Mouse (Mus musculus): ENCODE results near the gene Zfp704. TPM values are rescaled to one million over a fixed set of nuclear protein-coding genes. Genes with fewer than 3 reads are reported as not detected.
A peak's percentile ranks its signal among the peaks of the same experiment; 100 is the strongest.

Gene Zfp704
- polyA plus RNA-seq, 1 experiment from 2014 or later: 14.8 TPM

DNA sequence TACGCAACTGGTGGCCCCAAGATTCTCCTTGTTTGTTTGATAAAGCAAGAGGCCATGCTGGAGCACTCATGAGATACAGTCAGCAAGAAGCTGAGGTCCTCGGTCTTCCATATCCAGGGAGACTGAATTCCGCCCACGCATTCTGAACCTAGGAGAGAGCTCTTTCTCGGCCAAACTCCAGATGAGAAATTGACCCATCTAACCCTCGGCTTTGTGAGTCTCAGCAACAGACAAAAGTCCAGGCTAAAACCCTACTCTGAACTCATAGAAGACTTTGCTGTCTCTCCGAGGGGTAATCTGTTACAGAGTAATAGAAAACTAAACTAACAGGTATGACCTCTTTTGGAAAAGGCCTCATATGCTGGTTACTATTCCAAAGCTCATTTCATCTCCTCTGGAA is 4.9 kb downstream of the Zfp704 start:
- no peaks in the 10 kb centered on the region; the same call in 1 of the 2 replicates for H3K36me3 ChIP-seq (ENCODE audit: control insufficient read depth, insufficient read depth, low read length)
- 67% methylated on average over 7 of the region's 7 CpGs for WGBS
- H3K27ac ChIP-seq (ENCODE audit: low read depth, low read length): no peak overlapping the region
- no peak for ATAC-seq (ENCODE audit: low FRiP score, low TSS enrichment)
- peaks cover 31% of the 10 kb centered on the region for H3K4me1 ChIP-seq (ENCODE audit: control insufficient read depth, insufficient read depth, low read length)
- no peak overlapping the region for H3K4me3 ChIP-seq (ENCODE audit: low read length)
- H3K9me3 ChIP-seq (ENCODE audit: control insufficient read depth, low read length): no peaks in the 10 kb centered on the region
- no peak overlapping the region for H3K9ac ChIP-seq (ENCODE audit: low read depth, low read length)
- H3K4me2 ChIP-seq (replicated peaks; ENCODE audit: low read depth, low read length): no peak overlapping the region
- no peaks in the 10 kb centered on the region for H3K27me3 ChIP-seq (ENCODE audit: control insufficient read depth, insufficient read depth, low read length)

DNA sequence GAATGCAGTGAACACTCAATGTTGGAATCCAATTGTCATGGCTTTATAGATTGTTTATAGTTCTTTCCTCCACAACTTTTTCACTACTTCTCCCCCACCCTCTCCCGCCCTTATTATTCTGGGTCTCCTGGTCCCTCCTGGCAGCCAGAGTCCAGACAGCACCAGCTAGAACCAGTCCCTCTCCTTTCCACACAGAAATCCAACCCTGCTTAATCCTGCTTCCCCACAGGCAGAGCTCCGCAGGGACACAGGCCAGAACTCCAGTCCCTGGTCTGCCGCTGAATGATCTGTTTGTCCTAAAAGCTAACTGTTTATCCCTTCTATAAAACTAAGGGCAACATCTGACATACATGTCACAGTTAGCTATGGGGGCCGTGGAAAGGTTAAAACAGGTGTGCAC is 6.0 kb downstream of the Zfp704 start:
- H3K9me3 ChIP-seq (ENCODE audit: control insufficient read depth, low read length): no peaks in the 10 kb centered on the region
- WGBS: 91% methylated on average over 4 of the region's 4 CpGs
- no peak overlapping the region for H3K4me2 ChIP-seq (replicated peaks; ENCODE audit: low read depth, low read length)
- no peak for ATAC-seq (ENCODE audit: low FRiP score, low TSS enrichment)
- H3K27ac ChIP-seq (ENCODE audit: low read depth, low read length): no peak overlapping the region
- H3K9ac ChIP-seq (ENCODE audit: low read depth, low read length): no peak overlapping the region
- H3K4me3 ChIP-seq (ENCODE audit: low read length): no peak overlapping the region
- peaks cover 36% of the 10 kb centered on the region for H3K4me1 ChIP-seq (ENCODE audit: control insufficient read depth, insufficient read depth, low read length)
- no peaks in the 10 kb centered on the region; the same call in 1 of the 2 replicates for H3K36me3 ChIP-seq (ENCODE audit: control insufficient read depth, insufficient read depth, low read length)
- no peaks in the 10 kb centered on the region for H3K27me3 ChIP-seq (ENCODE audit: control insufficient read depth, insufficient read depth, low read length)

DNA sequence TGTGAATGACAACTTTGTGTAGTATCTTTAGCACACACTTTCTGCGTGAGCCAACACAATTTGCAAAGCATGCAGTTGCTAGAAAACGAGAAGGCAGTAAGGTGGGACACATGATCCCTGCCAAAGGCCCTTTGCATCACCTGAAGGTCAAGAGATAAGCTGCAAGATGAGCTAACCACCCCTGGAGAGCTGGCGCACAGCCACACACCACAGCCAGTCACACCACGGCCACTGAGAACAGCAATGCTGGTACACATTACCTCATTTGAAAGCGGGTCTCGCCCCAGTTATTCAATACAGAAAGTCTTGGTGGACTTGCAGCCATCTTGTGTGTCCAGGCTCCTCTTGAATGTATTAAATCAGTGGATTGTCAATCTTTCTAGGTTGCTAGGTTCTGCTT is 9.3 kb downstream of the Zfp704 start:
- Histone ChIP-seq H3K9me3 (ENCODE audit: control insufficient read depth, low read length) (no peaks in the 10 kb centered on the region), H3K4me2 (replicated peaks; ENCODE audit: low read depth, low read length) (no peak overlapping the region), H3K36me3 (ENCODE audit: control insufficient read depth, insufficient read depth, low read length) (no peaks in the 10 kb centered on the region; the same call in 1 of the 2 replicates), H3K9ac (ENCODE audit: low read depth, low read length) (no peak overlapping the region), H3K4me1 (ENCODE audit: control insufficient read depth, insufficient read depth, low read length) (peaks cover 21% of the 10 kb centered on the region; the same call in 1 of the 2 replicates), H3K4me3 (ENCODE audit: low read length) (no peak overlapping the region), H3K27me3 (ENCODE audit: control insufficient read depth, insufficient read depth, low read length) (no peaks in the 10 kb centered on the region), H3K27ac (ENCODE audit: low read depth, low read length) (no peak overlapping the region)
- ATAC-seq (ENCODE audit: low FRiP score, low TSS enrichment): no peak
- WGBS: 72% methylated on average over 6 of the region's 6 CpGs

DNA sequence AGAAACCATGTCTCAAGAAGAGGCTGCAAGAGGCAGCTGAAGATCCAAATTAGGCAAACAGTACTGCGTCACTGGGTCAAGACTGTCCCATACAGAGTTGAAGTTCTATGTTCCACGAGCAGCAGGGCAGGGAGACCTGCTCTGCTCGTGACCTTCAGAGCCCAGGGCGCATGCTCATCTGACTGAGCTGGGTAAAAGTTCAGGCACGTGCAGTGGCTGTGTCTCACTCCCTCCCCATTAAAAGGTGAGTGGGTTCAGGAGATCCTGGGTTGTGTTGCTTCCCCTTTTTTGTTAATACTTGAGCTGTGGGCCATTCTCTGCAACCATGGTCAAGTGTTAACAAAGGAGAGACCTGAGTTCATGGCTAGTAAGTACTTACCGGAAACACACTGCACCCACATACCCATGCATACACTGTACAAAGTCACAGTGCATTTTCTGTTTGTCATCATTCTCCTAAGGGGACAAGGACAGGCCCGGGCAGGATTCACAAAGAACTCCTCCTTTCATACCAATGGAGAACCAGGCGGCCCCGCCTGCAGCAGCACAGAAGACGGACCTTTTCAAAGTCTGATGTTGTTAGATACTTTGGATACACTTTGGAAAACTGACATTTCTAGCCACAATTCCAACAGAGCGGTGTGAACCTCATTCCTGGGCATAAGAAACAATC is 10.0 kb downstream of the Zfp704 start:
- no peak overlapping the region for H3K9ac ChIP-seq (ENCODE audit: low read depth, low read length)
- 82% methylated on average over 11 of the region's 11 CpGs for WGBS
- H3K4me2 ChIP-seq (replicated peaks; ENCODE audit: low read depth, low read length): no peak overlapping the region
- H3K36me3 ChIP-seq (ENCODE audit: control insufficient read depth, insufficient read depth, low read length): no peaks in the 10 kb centered on the region; the same call in 1 of the 2 replicates
- H3K9me3 ChIP-seq (ENCODE audit: control insufficient read depth, low read length): no peaks in the 10 kb centered on the region
- no peaks in the 10 kb centered on the region for H3K27me3 ChIP-seq (ENCODE audit: control insufficient read depth, insufficient read depth, low read length)
- ATAC-seq (ENCODE audit: low FRiP score, low TSS enrichment): no peak
- H3K27ac ChIP-seq (ENCODE audit: low read depth, low read length): no peak overlapping the region
- peaks cover 16% of the 10 kb centered on the region; the same call in 1 of the 2 replicates for H3K4me1 ChIP-seq (ENCODE audit: control insufficient read depth, insufficient read depth, low read length)
- H3K4me3 ChIP-seq (ENCODE audit: low read length): no peak overlapping the region

DNA sequence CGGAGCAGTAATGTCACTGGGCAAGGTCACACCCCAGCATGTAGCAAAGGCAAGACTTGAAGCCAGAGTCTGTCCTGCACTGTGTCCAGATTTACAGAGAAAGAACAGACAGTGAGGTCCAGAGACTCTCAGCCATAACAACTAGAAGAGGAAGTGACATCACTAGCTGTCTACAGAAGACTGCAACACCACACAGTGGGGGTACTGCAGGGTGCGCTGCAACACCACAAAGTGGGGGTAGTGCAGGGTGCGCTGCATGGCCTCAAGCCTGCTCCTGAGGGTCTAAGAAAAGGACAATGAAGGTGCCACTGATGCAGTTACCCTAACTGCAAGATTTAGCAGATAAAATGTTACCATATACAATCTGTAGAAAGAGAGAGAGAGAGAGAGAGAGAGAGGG is 11.8 kb downstream of the Zfp704 start:
- H3K27me3 ChIP-seq (ENCODE audit: control insufficient read depth, insufficient read depth, low read length): no peaks in the 10 kb centered on the region
- H3K36me3 ChIP-seq (ENCODE audit: control insufficient read depth, insufficient read depth, low read length): no peaks in the 10 kb centered on the region
- WGBS: 88% methylated on average over 3 of the region's 3 CpGs
- H3K4me3 ChIP-seq (ENCODE audit: low read length): no peak overlapping the region
- no peak overlapping the region for H3K27ac ChIP-seq (ENCODE audit: low read depth, low read length)
- H3K9ac ChIP-seq (ENCODE audit: low read depth, low read length): no peak overlapping the region
- H3K4me2 ChIP-seq (replicated peaks; ENCODE audit: low read depth, low read length): no peak overlapping the region
- H3K4me1 ChIP-seq (ENCODE audit: control insufficient read depth, insufficient read depth, low read length): 0 out of 2 replicates have a peak, but pooled peaks cover 5% of the 10 kb centered on the region
- H3K9me3 ChIP-seq (ENCODE audit: control insufficient read depth, low read length): no peaks in the 10 kb centered on the region
- ATAC-seq (ENCODE audit: low FRiP score, low TSS enrichment): 0 out of 2 replicates have a peak, but pooled peaks have one; percentile 32

DNA sequence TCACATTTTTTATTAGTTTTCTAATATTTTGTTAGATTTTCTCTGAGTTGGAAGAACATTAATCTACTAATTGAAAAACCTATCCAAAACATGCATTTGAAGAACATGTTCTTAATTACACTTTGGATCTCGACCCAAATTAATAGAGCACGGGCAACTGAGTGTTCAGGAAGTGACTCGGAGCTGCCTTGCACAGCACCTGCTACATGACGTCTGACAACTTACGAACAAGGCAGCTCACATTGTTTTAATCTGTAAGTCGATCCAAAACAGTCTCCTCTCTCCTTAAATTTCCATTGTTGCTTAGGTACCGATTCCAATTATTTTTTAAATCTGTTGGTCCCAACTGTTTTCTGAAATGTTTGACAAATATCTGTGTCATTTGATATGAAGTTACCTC is 15.4 kb downstream of the Zfp704 start:
- Histone ChIP-seq H3K4me3 (ENCODE audit: low read length) (no peak overlapping the region), H3K36me3 (ENCODE audit: control insufficient read depth, insufficient read depth, low read length) (no peaks in the 10 kb centered on the region), H3K4me1 (ENCODE audit: control insufficient read depth, insufficient read depth, low read length) (0 out of 2 replicates have a peak, but pooled peaks cover 1% of the 10 kb centered on the region), H3K27ac (ENCODE audit: low read depth, low read length) (no peak overlapping the region), H3K27me3 (ENCODE audit: control insufficient read depth, insufficient read depth, low read length) (no peaks in the 10 kb centered on the region), H3K9ac (ENCODE audit: low read depth, low read length) (no peak overlapping the region), H3K9me3 (ENCODE audit: control insufficient read depth, low read length) (no peaks in the 10 kb centered on the region), H3K4me2 (replicated peaks; ENCODE audit: low read depth, low read length) (no peak overlapping the region)
- 68% methylated on average over 7 of the region's 7 CpGs for WGBS
- ATAC-seq (ENCODE audit: low FRiP score, low TSS enrichment): no peak

DNA sequence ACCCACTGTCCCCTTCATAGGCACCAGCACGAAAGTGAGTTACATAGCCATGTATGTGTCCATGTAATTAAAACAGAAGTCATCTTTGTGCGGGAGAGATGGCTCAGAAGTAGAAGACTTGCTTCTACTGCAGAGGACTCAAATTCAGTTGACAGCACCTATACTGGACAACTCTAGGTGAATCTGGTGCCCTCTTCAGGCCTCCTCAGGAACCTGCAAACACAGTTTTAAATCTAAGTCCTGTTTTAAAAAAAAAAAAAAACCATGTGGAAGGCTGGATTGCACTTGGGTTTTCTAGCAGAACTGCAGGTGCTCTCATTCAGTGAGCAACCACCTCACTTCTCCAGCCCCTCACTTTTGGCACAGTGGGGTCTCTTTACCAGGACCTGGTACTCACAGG is 16.1 kb downstream of the Zfp704 start:
- WGBS: 86% methylated on average over 2 of the region's 2 CpGs
- Histone ChIP-seq H3K9me3 (ENCODE audit: control insufficient read depth, low read length) (no peaks in the 10 kb centered on the region), H3K36me3 (ENCODE audit: control insufficient read depth, insufficient read depth, low read length) (no peaks in the 10 kb centered on the region), H3K27ac (ENCODE audit: low read depth, low read length) (no peak overlapping the region), H3K4me3 (ENCODE audit: low read length) (no peak overlapping the region), H3K9ac (ENCODE audit: low read depth, low read length) (no peak overlapping the region), H3K4me2 (replicated peaks; ENCODE audit: low read depth, low read length) (no peak overlapping the region), H3K27me3 (ENCODE audit: control insufficient read depth, insufficient read depth, low read length) (no peaks in the 10 kb centered on the region), H3K4me1 (ENCODE audit: control insufficient read depth, insufficient read depth, low read length) (no peaks in the 10 kb centered on the region)
- ATAC-seq (ENCODE audit: low FRiP score, low TSS enrichment): no peak

DNA sequence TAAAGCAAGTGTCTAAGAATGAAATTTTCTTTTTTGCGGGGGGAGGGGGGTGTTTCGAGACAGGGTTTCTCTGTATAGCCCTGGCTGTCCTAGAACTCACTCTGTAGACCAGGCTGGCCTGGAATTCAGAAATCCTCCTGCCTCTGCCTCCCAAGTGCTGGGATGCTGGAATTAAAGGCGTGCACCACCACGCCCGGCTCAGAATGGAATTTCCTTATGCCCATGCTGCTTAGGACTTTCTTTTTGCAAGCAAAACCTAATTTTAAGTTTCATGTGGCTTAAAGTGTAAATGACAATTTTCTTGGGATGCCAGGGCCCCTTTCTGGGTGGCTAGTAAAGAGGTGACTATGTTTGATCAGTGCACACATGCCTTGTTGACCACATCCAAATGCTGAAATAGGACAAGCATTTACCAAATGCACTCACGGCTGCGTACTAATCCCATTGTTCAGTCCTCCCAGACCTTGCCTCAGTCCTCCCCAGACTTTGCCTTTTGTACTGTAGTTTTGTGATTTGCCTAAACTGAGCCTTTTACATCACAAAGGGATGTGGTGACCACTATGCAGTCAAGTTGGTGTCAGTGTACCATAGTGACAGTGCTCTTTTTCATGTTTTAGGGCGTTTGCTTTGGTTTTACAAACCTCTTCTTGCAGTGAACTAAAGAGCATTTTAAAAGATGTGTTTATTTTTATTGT is 18.3 kb downstream of the Zfp704 start:
- H3K4me2 ChIP-seq (replicated peaks; ENCODE audit: low read depth, low read length): no peak overlapping the region
- no peaks in the 10 kb centered on the region for H3K36me3 ChIP-seq (ENCODE audit: control insufficient read depth, insufficient read depth, low read length)
- H3K4me3 ChIP-seq (ENCODE audit: low read length): no peak overlapping the region
- H3K27ac ChIP-seq (ENCODE audit: low read depth, low read length): no peak overlapping the region
- no peaks in the 10 kb centered on the region for H3K27me3 ChIP-seq (ENCODE audit: control insufficient read depth, insufficient read depth, low read length)
- H3K4me1 ChIP-seq (ENCODE audit: control insufficient read depth, insufficient read depth, low read length): no peaks in the 10 kb centered on the region
- WGBS: 96% methylated on average over 8 of the region's 8 CpGs
- H3K9me3 ChIP-seq (ENCODE audit: control insufficient read depth, low read length): no peaks in the 10 kb centered on the region
- ATAC-seq (ENCODE audit: low FRiP score, low TSS enrichment): no peak
- no peak overlapping the region for H3K9ac ChIP-seq (ENCODE audit: low read depth, low read length)

DNA sequence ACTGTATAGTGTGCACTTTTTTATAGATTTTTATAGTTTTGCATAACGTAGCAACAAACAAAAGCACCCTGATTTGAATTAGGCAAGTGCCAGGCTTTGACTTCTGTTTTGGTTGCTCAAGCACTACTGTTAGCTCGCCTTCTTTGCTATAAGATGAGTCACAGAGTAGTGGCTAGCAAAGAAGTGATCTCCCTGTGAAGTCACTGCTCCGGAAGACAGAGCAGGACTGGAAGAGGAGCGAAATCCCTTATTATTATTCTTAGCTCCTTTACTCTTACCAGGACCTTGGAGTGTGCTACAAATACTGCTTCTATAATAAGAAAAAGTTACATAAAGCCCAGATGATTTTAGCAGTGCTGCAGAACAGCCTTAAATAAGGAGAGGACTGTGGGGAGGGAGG is 21.2 kb downstream of the Zfp704 start:
- Histone ChIP-seq H3K9me3 (ENCODE audit: control insufficient read depth, low read length) (no peaks in the 10 kb centered on the region), H3K27ac (ENCODE audit: low read depth, low read length) (no peak overlapping the region), H3K9ac (ENCODE audit: low read depth, low read length) (no peak overlapping the region), H3K4me3 (ENCODE audit: low read length) (no peak overlapping the region), H3K27me3 (ENCODE audit: control insufficient read depth, insufficient read depth, low read length) (no peaks in the 10 kb centered on the region), H3K4me1 (ENCODE audit: control insufficient read depth, insufficient read depth, low read length) (0 out of 2 replicates have a peak, but pooled peaks cover 3% of the 10 kb centered on the region), H3K36me3 (ENCODE audit: control insufficient read depth, insufficient read depth, low read length) (no peaks in the 10 kb centered on the region), H3K4me2 (replicated peaks; ENCODE audit: low read depth, low read length) (no peak overlapping the region)
- ATAC-seq (ENCODE audit: low FRiP score, low TSS enrichment): no peak
- WGBS: 85% methylated on average over 4 of the region's 4 CpGs

All from kidney, embryonic 14.5 days (tissue).